Mouse (Mus musculus) brain, embryonic 18.5 days (tissue): ENCODE measurements around the gene Gatad2a.

Experiments
- DNase-seq: peaks from one replicate; pipeline ENCODE4 v3.0.0-alpha.2; 2012; ENCODE audit warnings: low read depth, low spot score

Gatad2a gene

DNA sequence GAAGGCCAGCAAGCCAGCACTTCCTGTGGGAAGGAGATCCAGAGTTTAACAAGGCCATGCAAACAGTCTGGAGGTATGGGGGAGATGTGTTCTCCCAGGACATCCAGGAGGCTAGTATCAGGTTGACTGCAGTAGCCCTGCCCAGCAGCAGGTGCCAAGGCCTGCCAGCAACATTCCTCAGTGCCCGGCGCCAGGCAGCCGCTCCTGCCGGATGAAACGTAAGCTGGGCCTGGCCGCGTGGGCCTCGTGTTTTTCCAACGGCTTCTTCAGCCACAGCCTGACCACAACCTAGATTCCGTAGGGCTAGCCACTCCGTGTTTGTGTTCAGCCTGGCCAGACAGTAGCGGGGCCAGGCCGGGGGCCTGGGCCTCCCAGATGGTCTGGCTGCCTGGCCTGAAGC, 121.5 kb downstream of the Gatad2a start:
- no peak for DNase-seq

DNA sequence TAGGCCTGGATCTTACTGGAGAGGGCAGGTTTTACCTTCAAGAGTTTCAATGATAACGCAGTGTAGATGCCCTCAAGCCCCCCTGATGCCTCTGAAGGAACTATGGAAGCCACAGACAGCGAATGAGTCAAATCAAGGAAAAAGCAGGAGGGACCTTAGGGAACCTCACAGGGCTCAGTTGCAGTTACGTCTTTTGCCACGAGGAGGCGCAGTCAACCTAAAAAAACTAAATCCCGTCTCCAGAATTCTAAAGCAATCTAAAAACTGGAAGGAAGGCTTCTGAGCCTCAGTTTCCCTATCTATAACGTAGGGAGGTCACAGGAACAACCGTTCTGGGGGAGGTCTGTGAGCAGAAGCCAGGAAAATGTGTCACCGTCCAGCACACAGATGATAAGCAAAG, 122.0 kb downstream of the Gatad2a start:
- no peak for DNase-seq

DNA sequence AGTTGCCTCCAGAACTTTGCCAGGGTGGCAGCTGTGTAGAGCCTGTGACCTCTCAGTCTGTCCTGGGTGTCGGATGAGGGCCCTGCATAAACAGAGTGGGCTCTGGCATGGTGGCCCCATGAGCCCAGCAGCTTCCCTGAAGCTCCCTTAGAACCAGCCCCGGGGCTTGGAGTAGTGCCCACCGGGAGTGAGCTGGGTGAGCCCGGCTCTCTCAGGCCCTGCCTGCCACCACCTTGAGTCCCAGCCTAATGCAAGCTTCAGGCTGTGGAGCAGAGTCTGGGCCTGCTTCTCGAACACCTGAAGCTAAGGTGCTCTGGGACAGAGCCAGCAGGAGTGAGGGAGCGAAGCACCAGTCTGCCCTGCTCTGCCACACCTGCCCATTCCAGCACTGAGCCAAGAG, 125.3 kb downstream of the Gatad2a start:
- no peak for DNase-seq

DNA sequence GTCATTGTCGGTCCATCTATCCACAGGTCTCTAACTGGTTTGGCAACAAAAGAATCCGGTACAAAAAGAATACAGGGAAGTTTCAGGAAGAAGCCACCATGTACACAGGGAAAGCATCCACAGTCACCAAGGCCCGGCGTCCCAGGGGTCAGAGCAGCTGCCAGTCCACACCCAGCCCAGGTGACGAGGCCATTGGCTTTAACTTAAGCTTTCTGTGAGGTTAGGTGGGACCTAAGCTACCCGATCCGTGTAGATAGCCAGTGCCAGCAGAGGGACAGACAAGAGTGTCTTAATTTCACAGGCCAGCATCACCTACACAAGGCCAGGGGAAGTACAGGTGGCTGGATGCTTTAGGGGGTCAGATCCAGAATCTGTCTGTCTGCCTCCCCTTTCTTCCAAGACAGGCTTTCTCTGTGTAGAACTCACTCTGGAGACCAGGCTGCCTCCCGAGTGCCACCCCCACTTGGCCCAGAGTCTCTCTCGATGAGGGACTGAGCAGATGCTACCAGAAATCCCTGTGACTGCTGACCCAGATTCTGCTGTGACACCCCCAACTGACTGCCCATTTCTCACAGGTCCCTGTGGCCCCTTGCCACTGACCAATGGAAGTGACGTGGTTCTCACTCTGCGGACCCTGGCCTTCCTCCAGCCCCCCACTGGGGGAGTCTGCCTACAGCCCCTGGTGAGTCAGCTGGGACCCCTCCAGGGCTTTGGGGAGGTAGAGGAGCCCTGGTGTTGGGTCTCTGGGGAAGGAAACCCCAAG, 126.0 kb downstream of the Gatad2a start:
- DNase-seq: no peak

DNA sequence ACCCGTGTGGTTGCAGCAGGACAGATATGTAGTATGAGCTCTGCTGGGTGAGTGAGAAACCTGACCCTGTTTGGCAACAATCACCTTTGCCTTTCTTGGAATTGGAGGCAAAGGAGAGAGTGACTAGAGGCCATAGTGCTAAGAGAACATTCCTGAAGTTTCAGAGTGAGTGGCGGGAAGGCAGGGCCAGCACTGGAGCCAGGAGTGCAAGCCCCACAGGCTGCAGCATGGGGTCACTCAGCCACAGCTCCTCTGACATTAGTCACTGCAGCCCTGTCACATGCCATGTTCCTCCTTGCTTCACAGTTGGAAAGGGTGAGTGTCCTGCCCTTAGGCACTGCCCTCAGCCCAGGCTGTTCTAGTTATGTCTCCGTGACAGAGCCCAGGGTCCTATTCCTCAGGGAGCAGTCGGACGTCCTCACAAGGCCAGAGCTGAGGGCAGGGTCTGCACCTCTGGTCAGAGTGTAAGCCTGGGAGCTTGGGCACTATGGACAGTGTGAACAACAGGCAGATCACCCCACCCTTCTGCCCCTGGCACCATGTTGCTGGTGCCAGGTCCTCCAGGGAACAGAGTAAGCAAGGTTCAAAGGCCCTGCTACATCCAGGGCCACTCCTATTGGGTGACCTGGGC, 128.4 kb downstream of the Gatad2a start:
- DNase-seq: no peak

DNA sequence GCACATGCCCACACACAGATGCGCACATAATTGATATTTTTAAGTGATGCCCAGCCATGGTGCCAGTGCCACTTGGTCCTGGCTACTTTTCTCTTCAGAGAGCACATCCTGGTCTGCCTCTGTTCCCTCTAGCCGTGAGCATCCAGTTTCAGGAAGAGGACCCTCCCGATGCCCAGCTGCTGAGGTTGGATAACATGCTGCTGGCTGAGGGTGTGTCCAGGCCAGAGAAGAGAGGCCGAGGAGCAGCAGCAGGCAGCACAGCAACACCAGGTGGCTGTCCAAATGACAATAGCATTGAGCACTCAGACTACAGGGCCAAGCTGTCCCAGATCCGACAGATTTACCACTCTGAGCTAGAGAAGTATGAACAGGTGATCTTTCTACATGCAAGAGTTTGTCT, 132.0 kb downstream of the Gatad2a start:
- no peak for DNase-seq

DNA sequence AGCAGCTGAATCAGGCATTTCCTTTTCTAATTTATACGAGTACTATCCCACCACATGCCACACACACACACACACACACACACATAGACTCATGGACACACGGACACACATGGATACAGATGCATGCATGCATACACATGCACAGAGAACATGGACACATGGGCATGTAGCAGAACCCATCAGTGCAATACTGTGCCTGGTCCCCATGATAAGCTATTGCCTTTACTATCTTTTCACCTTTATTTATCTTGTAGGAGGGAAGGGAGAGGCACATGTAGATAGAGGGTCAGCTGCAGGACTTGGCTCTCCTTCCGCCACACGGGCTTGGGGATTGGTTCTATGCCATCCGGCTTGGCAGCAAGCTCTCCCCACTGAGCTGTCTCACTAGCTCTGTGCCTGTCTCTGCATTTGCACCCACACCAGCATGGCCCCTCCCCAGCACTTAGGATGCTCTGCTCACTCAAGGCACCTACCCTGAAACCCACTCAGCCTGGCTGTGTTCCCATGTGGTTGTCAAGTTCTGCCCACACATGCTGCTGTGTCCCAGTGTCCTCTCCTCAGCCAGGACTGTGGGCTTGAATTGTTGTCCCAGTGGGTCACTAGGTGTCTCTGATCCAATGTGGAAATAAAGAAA, 132.7 kb downstream of the Gatad2a start:
- DNase-seq: no peak

DNA sequence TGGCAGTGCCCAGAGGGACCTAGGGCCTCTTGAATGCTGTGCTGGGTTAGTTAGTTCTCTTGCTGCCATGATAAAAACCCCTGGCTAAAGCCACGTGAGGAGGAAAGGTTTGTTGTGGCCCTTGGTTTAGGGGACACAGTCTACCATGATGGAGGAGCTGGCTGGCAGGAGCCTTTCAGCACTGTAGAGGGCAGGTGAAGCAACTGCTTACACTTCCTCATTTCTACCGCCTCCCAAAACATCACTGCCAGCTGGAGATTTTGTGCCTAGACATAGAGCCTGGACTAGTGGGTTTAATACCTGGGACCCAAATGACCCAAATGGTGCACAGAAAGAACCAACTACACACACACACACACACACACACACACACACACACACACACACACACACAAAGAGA, 134.9 kb downstream of the Gatad2a start:
- DNase-seq: no peak

DNA sequence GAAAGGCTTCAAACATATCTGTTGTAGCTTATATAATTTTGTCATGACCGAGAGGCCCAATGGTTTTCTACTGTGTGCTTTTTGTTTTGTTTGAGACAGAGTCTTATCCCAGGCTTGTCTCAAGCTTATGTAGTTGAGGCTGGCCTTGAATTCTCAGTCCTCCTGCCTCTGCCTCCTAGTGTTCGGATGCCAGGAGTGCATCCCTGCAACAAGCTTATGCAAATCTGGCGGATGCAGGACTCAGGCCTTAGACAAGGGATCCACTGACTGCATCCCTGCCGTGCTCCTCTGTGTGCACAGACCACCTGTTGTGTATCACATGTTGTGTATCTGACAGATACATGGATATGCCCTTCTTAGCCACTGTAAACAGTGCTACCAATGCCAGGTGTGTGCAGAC, 135.4 kb downstream of the Gatad2a start:
- no peak for DNase-seq
